Mouse (Mus musculus) myocyte (in vitro differentiated cells): ENCODE measurements at regions not wholly inside any gene's neighbourhood (a gene's known extent, or its start where the extent isn't known, plus 50 kb on each side); places are given as distances from the start of the nearest gene placed in this dataset.
A peak's percentile ranks its signal among the peaks of the same experiment; 100 is the strongest.

Source experiments
- H3K27me3 ChIP-seq: one replicate; pipeline ENCODE4 v1.6.1; 2011; ENCODE audit not compliant: control insufficient read depth, insufficient read depth, insufficient read length
- H3K36me3 ChIP-seq: one replicate; pipeline ENCODE4 v1.6.1; 2011; ENCODE audit not compliant: control insufficient read depth, insufficient read depth
- H3K4me2 ChIP-seq: one replicate; pipeline ENCODE4 v1.6.1; 2011; ENCODE audit warnings: low read depth, control low read depth
- H3K4me3 ChIP-seq: one replicate; pipeline ENCODE4 v1.5.1; 2011; ENCODE audit warnings: mild to moderate bottlenecking, control low read depth, moderate library complexity
- H3K79me2 ChIP-seq: one replicate; pipeline ENCODE4 v1.6.1; 2011; ENCODE audit not compliant: control insufficient read depth, insufficient read depth
- H3ac ChIP-seq: one replicate; pipeline ENCODE4 v1.6.1; 2011; ENCODE audit not compliant: control insufficient read depth, insufficient read length
- CEBPB ChIP-seq: IDR thresholded peaks from 2 replicates; pipeline ENCODE4 v1.6.1; 2011; ENCODE audit warnings: mild to moderate bottlenecking, moderate library complexity; ENCODE audit not compliant: poor library complexity, insufficient read depth, severe bottlenecking
- E2F4 ChIP-seq: IDR thresholded peaks from one replicate; pipeline ENCODE4 v1.6.1; 2011; ENCODE audit warnings: mild to moderate bottlenecking, control low read depth, moderate library complexity; ENCODE audit not compliant: insufficient read depth
- MAX ChIP-seq: IDR thresholded peaks from one replicate; pipeline ENCODE4 v1.6.1; 2011; ENCODE audit warnings: low read depth, mild to moderate bottlenecking, control low read depth
- MYOD1 ChIP-seq, 3 experiments: IDR thresholded peaks; one replicate each; pipeline ENCODE4 v1.6.1; 2011; ENCODE audit warnings: control low read depth in 2 of 3, low read depth in 2 of 3, mild to moderate bottlenecking in 2 of 3, moderate library complexity in 1 of 3; ENCODE audit not compliant: insufficient read length in 2 of 3, control insufficient read depth in 1 of 3
- MYOG ChIP-seq, 3 experiments: IDR thresholded peaks; one replicate each; pipeline ENCODE4 v1.6.1; 2011; ENCODE audit warnings: control low read depth in 2 of 3, low read depth in 2 of 3, mild to moderate bottlenecking in 2 of 3; ENCODE audit not compliant: insufficient read length in 2 of 3, control insufficient read depth in 1 of 3, insufficient read depth in 1 of 3
- POLR2A ChIP-seq: IDR thresholded peaks from one replicate; pipeline ENCODE4 v1.6.1; 2011; ENCODE audit warnings: low read depth, mild to moderate bottlenecking, control low read depth, moderate library complexity; ENCODE audit not compliant: insufficient read length
- POLR2AphosphoS2 ChIP-seq: IDR thresholded peaks from one replicate; pipeline ENCODE4 v1.6.1; 2011; ENCODE audit warnings: low read depth, control low read depth; ENCODE audit not compliant: insufficient read length
- REST ChIP-seq: IDR thresholded peaks from one replicate; pipeline ENCODE4 v1.6.1; 2011; ENCODE audit warnings: mild to moderate bottlenecking, control low read depth, moderate library complexity; ENCODE audit not compliant: insufficient read depth, insufficient read length
- SRF ChIP-seq: IDR thresholded peaks from one replicate; pipeline ENCODE4 v1.6.1; 2011; ENCODE audit warnings: low read depth; ENCODE audit not compliant: control insufficient read depth, insufficient read length
- TCF12 ChIP-seq: IDR thresholded peaks from one replicate; pipeline ENCODE4 v1.6.1; 2011; ENCODE audit warnings: mild to moderate bottlenecking, control low read depth; ENCODE audit not compliant: poor library complexity, insufficient read depth, severe bottlenecking
- TCF3 ChIP-seq: IDR thresholded peaks from one replicate; pipeline ENCODE4 v1.6.1; 2011; ENCODE audit warnings: low read depth, control low read depth; ENCODE audit not compliant: insufficient read length
- USF1 ChIP-seq: IDR thresholded peaks from one replicate; pipeline ENCODE4 v1.6.1; 2011; ENCODE audit warnings: low read depth, mild to moderate bottlenecking, control low read depth, moderate library complexity

- no peak for TF ChIP-seq SRF
- peak in 1 of 3 experiments; percentile 42 for TF ChIP-seq MYOG (IDR thresholded peaks at IDR 0.05; ENCODE audit: control insufficient read depth in 1 of 3, insufficient read depth in 1 of 3, insufficient read length in 2 of 3, low read depth in 2 of 3)
- TF ChIP-seq TCF3 = no peak
- TF ChIP-seq POLR2A = no peak
- TF ChIP-seq E2F4 = no peak
- no peak for TF ChIP-seq POLR2AphosphoS2
- TF ChIP-seq REST = no peak
- TF ChIP-seq USF1 = no peak
- no peak for TF ChIP-seq TCF12
- peak in 2 of 3 experiments; percentile 2 to 74 for TF ChIP-seq MYOD1 (IDR thresholded peaks at IDR 0.05; ENCODE audit: control insufficient read depth in 1 of 3, insufficient read length in 2 of 3, low read depth in 2 of 3)
- no peak for TF ChIP-seq MAX
- no peak for TF ChIP-seq CEBPB
- Histone ChIP-seq H3ac (no peak overlapping the region), H3K36me3 (no peaks in the 10 kb centered on the region), H3K4me2 (peak overlapping the region; percentile 65), H3K27me3 (no peaks in the 10 kb centered on the region), H3K79me2 (no peaks in the 10 kb centered on the region), H3K4me3 (no peak overlapping the region)
Measured at GRCm38 (mm10) chr17:47293178-47293577, 75.5 kb upstream of the Mrps10 start.

GRCm38 (mm10) chr17:47291558-47291957 is 77.1 kb upstream of the Mrps10 start:
- Histone ChIP-seq H3K36me3 (no peaks in the 10 kb centered on the region), H3ac (no peak overlapping the region), H3K79me2 (no peaks in the 10 kb centered on the region), H3K4me2 (no peak overlapping the region), H3K4me3 (no peak overlapping the region), H3K27me3 (no peaks in the 10 kb centered on the region)
- TF ChIP-seq MAX = no peak
- TF ChIP-seq SRF = no peak
- no peak for TF ChIP-seq POLR2A
- peak in 2 of 3 experiments; percentile 22 to 84 for TF ChIP-seq MYOG (IDR thresholded peaks at IDR 0.05; ENCODE audit: control insufficient read depth in 1 of 3, insufficient read depth in 1 of 3, insufficient read length in 2 of 3, low read depth in 2 of 3)
- no peak for TF ChIP-seq TCF12
- TF ChIP-seq MYOD1 (IDR thresholded peaks at IDR 0.05; ENCODE audit: control insufficient read depth in 1 of 3, insufficient read length in 2 of 3, low read depth in 2 of 3) = peak in 1 of 3 experiments; percentile 68
- peak; percentile 75 for TF ChIP-seq TCF3
- no peak for TF ChIP-seq POLR2AphosphoS2

- TF ChIP-seq CEBPB (no peak), USF1 (no peak), MYOD1 (IDR thresholded peaks at IDR 0.05; ENCODE audit: control insufficient read depth in 1 of 3, insufficient read length in 2 of 3, low read depth in 2 of 3) (no peak), TCF12 (no peak), TCF3 (no peak), SRF (no peak), POLR2AphosphoS2 (no peak), REST (no peak), POLR2A (no peak), E2F4 (no peak), MYOG (IDR thresholded peaks at IDR 0.05; ENCODE audit: control insufficient read depth in 1 of 3, insufficient read depth in 1 of 3, insufficient read length in 2 of 3, low read depth in 2 of 3) (no peak), MAX (no peak)
- Histone ChIP-seq H3K36me3 (no peaks in the 10 kb centered on the region), H3K27me3 (no peaks in the 10 kb centered on the region), H3K4me3 (no peak overlapping the region), H3ac (no peak overlapping the region), H3K79me2 (no peaks in the 10 kb centered on the region), H3K4me2 (no peak overlapping the region)
Measured at GRCm38 (mm10) chr17:47285616-47286015, 83.1 kb upstream of the Mrps10 start.

GRCm38 (mm10) chr17:47284236-47284635 is 84.5 kb upstream of the Mrps10 start:
- Histone ChIP-seq H3ac (no peak overlapping the region), H3K4me3 (no peak overlapping the region)
- TF ChIP-seq TCF12 = no peak
- TF ChIP-seq MYOG (IDR thresholded peaks at IDR 0.05; ENCODE audit: control insufficient read depth in 1 of 3, insufficient read depth in 1 of 3, insufficient read length in 2 of 3, low read depth in 2 of 3) = no peak
- TF ChIP-seq POLR2AphosphoS2 = no peak
- TF ChIP-seq MYOD1 (IDR thresholded peaks at IDR 0.05; ENCODE audit: control insufficient read depth in 1 of 3, insufficient read length in 2 of 3, low read depth in 2 of 3) = no peak
- no peak for TF ChIP-seq POLR2A
- TF ChIP-seq E2F4 = no peak
- no peak for TF ChIP-seq SRF

GRCm38 (mm10) chr17:47283158-47283557 is 85.5 kb upstream of the Mrps10 start:
- no peaks in the 10 kb centered on the region for H3K79me2 ChIP-seq
- H3K36me3 ChIP-seq = no peaks in the 10 kb centered on the region
- no peaks in the 10 kb centered on the region for H3K27me3 ChIP-seq
- TF ChIP-seq USF1 = no peak
- TF ChIP-seq MYOG (IDR thresholded peaks at IDR 0.05; ENCODE audit: control insufficient read depth in 1 of 3, insufficient read depth in 1 of 3, insufficient read length in 2 of 3, low read depth in 2 of 3) = no peak
- no peak for TF ChIP-seq POLR2AphosphoS2
- TF ChIP-seq CEBPB = no peak
- no peak for TF ChIP-seq TCF12
- no peak for TF ChIP-seq POLR2A
- no peak for TF ChIP-seq E2F4
- no peak for TF ChIP-seq SRF
- TF ChIP-seq MAX = no peak
- H3ac ChIP-seq = no peak overlapping the region
- no peak overlapping the region for H3K4me3 ChIP-seq
- no peak overlapping the region for H3K4me2 ChIP-seq

More at GRCm38 (mm10) chr17:47284236-47284635, 84.5 kb upstream of the Mrps10 start:
- no peaks in the 10 kb centered on the region for H3K36me3 ChIP-seq
- no peaks in the 10 kb centered on the region for H3K27me3 ChIP-seq
- H3K79me2 ChIP-seq = no peaks in the 10 kb centered on the region
- no peak overlapping the region for H3K4me2 ChIP-seq
